Mouse (Mus musculus) MEL (cell line): ENCODE results near the gene Mog. TPM values are rescaled to one million over a fixed set of nuclear protein-coding genes. Genes with fewer than 3 reads are reported as not detected.

Experiments
- DNase-seq: peaks from one replicate; pipeline ENCODE4 v3.0.0; 2011; ENCODE audit warnings: low read depth, low spot score
- H3K27ac ChIP-seq: 2 replicates; pipeline ENCODE4 v1.5.1; 2012; ENCODE audit warnings: low read depth, mild to moderate bottlenecking, control low read depth, low read length, moderate library complexity; ENCODE audit not compliant: control insufficient read depth
- H3K27me3 ChIP-seq, 2 experiments: fragments of 150-350 bp in 1 of 2; sonication (generic) in 1 of 2; 2 replicates each; pipeline ENCODE4 v1.6.1; 2012; ENCODE audit warnings: low read length in 2 of 2, mild to moderate bottlenecking in 2 of 2, improper control_type of control experiment in 1 of 2, moderate library complexity in 1 of 2; ENCODE audit not compliant: insufficient read depth in 2 of 2, control insufficient read depth in 1 of 2
- H3K36me3 ChIP-seq, 2 experiments: 2 replicates each; pipeline ENCODE4 v1.6.1; 2012 to 2014; ENCODE audit warnings: low read length in 2 of 2, improper control_type of control experiment in 1 of 2, inconsistent platforms in 1 of 2, mild to moderate bottlenecking in 1 of 2; ENCODE audit not compliant: insufficient read depth in 2 of 2, control insufficient read depth in 1 of 2
- H3K4me1 ChIP-seq, 2 experiments: fragments of 150-350 bp in 1 of 2; sonication (generic) in 1 of 2; 2 replicates each; pipeline ENCODE4 v1.6.1; 2012; ENCODE audit warnings: low read length in 2 of 2, improper control_type of control experiment in 1 of 2, mild to moderate bottlenecking in 1 of 2; ENCODE audit not compliant: insufficient read depth in 2 of 2, control insufficient read depth in 1 of 2
- H3K4me3 ChIP-seq, 2 experiments: fragments of 150-350 bp in 1 of 2; sonication (generic) in 1 of 2; 2 replicates each; pipeline ENCODE4 v1.5.1; 2012; ENCODE audit warnings: low read depth in 2 of 2, low read length in 2 of 2, mild to moderate bottlenecking in 2 of 2, moderate library complexity in 2 of 2, control low read depth in 1 of 2, improper control_type of control experiment in 1 of 2; ENCODE audit not compliant: control insufficient read depth in 1 of 2, insufficient read depth in 1 of 2
- H3K79me2 ChIP-seq: 2 replicates; pipeline ENCODE4 v1.6.1; 2012; ENCODE audit warnings: mild to moderate bottlenecking, low read length, moderate library complexity; ENCODE audit not compliant: control insufficient read depth, poor library complexity, insufficient read depth
- H3K9ac ChIP-seq: 2 replicates; pipeline ENCODE4 v1.6.1; 2012; ENCODE audit warnings: low read depth, mild to moderate bottlenecking, control low read depth, low read length, moderate library complexity; ENCODE audit not compliant: control insufficient read depth, poor library complexity, severe bottlenecking
- H3K9me3 ChIP-seq: fragments of 150-350 bp; sonication (generic); replicated peaks from 2 replicates; pipeline ENCODE4 v1.6.1; 2012; ENCODE audit warnings: mild to moderate bottlenecking, low read length, improper control_type of control experiment, moderate library complexity; ENCODE audit not compliant: insufficient read depth
- ELF1 ChIP-seq: IDR thresholded peaks from 2 replicates; pipeline ENCODE4 v1.6.1; 2014; ENCODE audit warnings: low read depth, mild to moderate bottlenecking, inconsistent platforms, low read length, improper control_type of control experiment, moderate library complexity
- EP300 ChIP-seq, 2 experiments: IDR thresholded peaks; 2 replicates each; pipeline ENCODE4 v1.6.1; 2011; ENCODE audit warnings: improper control_type of control experiment in 2 of 2, low read length in 2 of 2, low read depth in 1 of 2, mild to moderate bottlenecking in 1 of 2
- ETS1 ChIP-seq: IDR thresholded peaks from 2 replicates; pipeline ENCODE4 v1.6.1; 2012; ENCODE audit warnings: low read depth, mild to moderate bottlenecking, inconsistent platforms, low read length, improper control_type of control experiment, moderate library complexity
- GATA1 ChIP-seq: IDR thresholded peaks from 2 replicates; pipeline ENCODE4 v1.6.1; 2011; ENCODE audit warnings: low read depth, low read length, improper control_type of control experiment
- HCFC1 ChIP-seq: IDR thresholded peaks from 2 replicates; pipeline ENCODE4 v1.6.1; 2012; ENCODE audit warnings: low read depth, mild to moderate bottlenecking, inconsistent platforms, low read length, improper control_type of control experiment, moderate library complexity
- MAFK ChIP-seq: IDR thresholded peaks from 2 replicates; pipeline ENCODE4 v1.6.1; 2011; ENCODE audit warnings: low read depth, mild to moderate bottlenecking, low read length, improper control_type of control experiment, borderline replicate concordance
- MAZ ChIP-seq: IDR thresholded peaks from 2 replicates; pipeline ENCODE4 v1.6.1; 2012; ENCODE audit warnings: low read depth, mild to moderate bottlenecking, inconsistent platforms, low read length, improper control_type of control experiment
- MYC ChIP-seq: IDR thresholded peaks from 2 replicates; pipeline ENCODE4 v1.6.1; 2011; ENCODE audit warnings: low read depth, mild to moderate bottlenecking, low read length, improper control_type of control experiment, moderate library complexity
- NELFE ChIP-seq: IDR thresholded peaks from 2 replicates; pipeline ENCODE4 v1.6.1; 2011; ENCODE audit warnings: low read depth, low read length, improper control_type of control experiment
- NRF1 ChIP-seq: IDR thresholded peaks from 2 replicates; pipeline ENCODE4 v1.6.1; 2014; ENCODE audit warnings: low read depth, mild to moderate bottlenecking, inconsistent platforms, low read length, improper control_type of control experiment, moderate library complexity; ENCODE audit not compliant: poor library complexity, insufficient read depth, severe bottlenecking
- POLR2AphosphoS5 ChIP-seq: IDR thresholded peaks from 2 replicates; pipeline ENCODE4 v1.6.1; 2012; ENCODE audit warnings: low read depth, borderline replicate concordance, mild to moderate bottlenecking, inconsistent platforms, low read length, moderate library complexity, mixed read lengths
- RCOR1 ChIP-seq: IDR thresholded peaks from 2 replicates; pipeline ENCODE4 v1.6.1; 2012; ENCODE audit warnings: low read depth, mild to moderate bottlenecking, inconsistent platforms, low read length, improper control_type of control experiment
- SIN3A ChIP-seq: IDR thresholded peaks from 2 replicates; pipeline ENCODE4 v1.6.1; 2012; ENCODE audit warnings: low read length, improper control_type of control experiment, inconsistent platforms
- TBP ChIP-seq: IDR thresholded peaks from 2 replicates; pipeline ENCODE4 v1.8.0; 2011; ENCODE audit warnings: low read depth, low read length, improper control_type of control experiment
- TCF12 ChIP-seq: IDR thresholded peaks from 2 replicates; pipeline ENCODE4 v1.6.1; 2014; ENCODE audit warnings: low read depth, mild to moderate bottlenecking, inconsistent platforms, low read length, improper control_type of control experiment, moderate library complexity
- USF1 ChIP-seq: IDR thresholded peaks from 2 replicates; pipeline ENCODE4 v1.6.1; 2014; ENCODE audit warnings: low read depth, mild to moderate bottlenecking, inconsistent platforms, low read length, improper control_type of control experiment, moderate library complexity
- ZC3H11A ChIP-seq: IDR thresholded peaks from 2 replicates; pipeline ENCODE4 v1.6.1; 2012; ENCODE audit warnings: low read depth, mild to moderate bottlenecking, inconsistent platforms, low read length, improper control_type of control experiment
- ZMIZ1 ChIP-seq: IDR thresholded peaks from 2 replicates; pipeline ENCODE4 v1.6.1; 2012; ENCODE audit warnings: low read depth, mild to moderate bottlenecking, inconsistent platforms, low read length, improper control_type of control experiment, moderate library complexity
- ZNF384 ChIP-seq: IDR thresholded peaks from 2 replicates; pipeline ENCODE4 v1.6.1; 2012; ENCODE audit warnings: low read depth, mild to moderate bottlenecking, inconsistent platforms, low read length, improper control_type of control experiment
- polyA plus RNA-seq, 2 experiments: library from polyadenylated mRNA; stranded (reverse) in 1 of 2; unstranded in 1 of 2; fragments of >175 nt in 1 of 2; fragments of >200 nt in 1 of 2; gene quantifications; 2 replicates each; pipeline versions ENCODE4 v1.2.1 to v1.2.4; 2012; ENCODE audit warnings: low replicate concordance in 2 of 2, low read depth in 1 of 2; ENCODE audit not compliant: insufficient read length in 2 of 2, insufficient read depth in 1 of 2, missing spikeins in 1 of 2
- total RNA-seq: library from RNA; depleted of rRNA; stranded (reverse); fragments of 300-350 nt; gene quantifications from 2 replicates; pipeline ENCODE4 v1.2.3, GENCODE M21; 2012

Mog gene
- total and polyA plus RNA-seq, 3 experiments, result not detected

- DNase-seq, result peak; percentile 76
- peak; percentile 50; the same call in 1 of the 2 replicates for TF ChIP-seq ETS1
- TF ChIP-seq USF1, result no peak
- no peak for TF ChIP-seq TBP
- no peak for TF ChIP-seq SIN3A
- TF ChIP-seq HCFC1, result 0 out of 2 replicates have a peak, but pooled peaks have one; percentile 13
- TF ChIP-seq NRF1, result no peak
- peak; percentile 27; the same call in 1 of the 2 replicates for TF ChIP-seq TCF12
- peak; percentile 9; the same call in 1 of the 2 replicates for TF ChIP-seq ELF1
- TF ChIP-seq EP300 (IDR thresholded peaks at IDR 0.05; ENCODE audit: low read depth in 1 of 2, low read length in 2 of 2), result peak; percentile 58 to 82; a peak in 3 of 4 replicates
- no peak for TF ChIP-seq ZC3H11A
- TF ChIP-seq MYC, result no peak
- peak; percentile 84 for TF ChIP-seq GATA1
- 0 out of 2 replicates have a peak, but pooled peaks have one; percentile 28 for TF ChIP-seq MAFK
- no peak for TF ChIP-seq MAZ
- peak; percentile 95 for TF ChIP-seq ZNF384
- TF ChIP-seq RCOR1, result peak; percentile 71
- TF ChIP-seq ZMIZ1, result no peak
- TF ChIP-seq NELFE, result no peak
- Histone ChIP-seq H3K9ac (no peak overlapping the region), H3K4me1 (peaks cover 0 to 3% of the 10 kb centered on the region in 2 experiments; a peak in 1 of 4 replicates), H3K27ac (no peak overlapping the region), H3K79me2 (no peaks in the 10 kb centered on the region), H3K27me3 (no peaks in the 10 kb centered on the region), H3K36me3 (peaks cover 0 to 5% of the 10 kb centered on the region in 2 experiments; a peak in 2 of 4 replicates), H3K4me3 (no peak overlapping the region), H3K9me3 (no peaks in the 10 kb centered on the region)
These were observed 42.8 kb upstream of the Mog start for GRCm38 (mm10) chr17:37065993-37066392.

- H3K4me1 ChIP-seq, result peaks cover 0 to 3% of the 10 kb centered on the region in 2 experiments; a peak in 1 of 4 replicates
- H3K9ac ChIP-seq, result no peak overlapping the region
- DNase-seq, result no peak
- no peaks in the 10 kb centered on the region for H3K9me3 ChIP-seq
- TF ChIP-seq USF1, result no peak
- TF ChIP-seq POLR2AphosphoS5, result no peak
- no peak overlapping the region for H3K4me3 ChIP-seq
- H3K27me3 ChIP-seq, result no peaks in the 10 kb centered on the region
- peaks cover 0 to 5% of the 10 kb centered on the region in 2 experiments; a peak in 2 of 4 replicates for H3K36me3 ChIP-seq
- H3K79me2 ChIP-seq, result no peaks in the 10 kb centered on the region
- no peak overlapping the region for H3K27ac ChIP-seq
These were observed 40.7 kb upstream of the Mog start for GRCm38 (mm10) chr17:37063686-37064495.
